Mouse (Mus musculus) Patski (cell line): ENCODE measurements around the gene Sar1a. TPM values are rescaled to one million over a fixed set of nuclear protein-coding genes. Genes with fewer than 3 reads are reported as not detected.

Experiments
- ATAC-seq: fragments of 100-300 bp; one replicate; pipeline ENCODE4 v1.8.0; 2021
- CTCF ChIA-PET: fragments of 350-600 bp; sonication (Branson Sonifier 250); formaldehyde crosslinking; loops from one replicate; lab custom pipeline; 2022; ENCODE audit warnings: inconsistent platforms; lab: Charles Lee
- POLR2A ChIA-PET: fragments of 350-600 bp; sonication (Branson Sonifier 250); formaldehyde crosslinking; loops from one replicate; lab custom pipeline; 2022; ENCODE audit warnings: antibody characterized with exemption, inconsistent platforms; lab: Charles Lee
- DNase-seq: peaks from one replicate; pipeline ENCODE4 v3.0.0-alpha.2; 2011; ENCODE audit warnings: low read depth, low spot score
- H3K27me3 ChIP-seq: fragments of 371-371 bp; one replicate; pipeline ENCODE4 v1.5.1; 2021
- CTCF ChIP-seq: fragments of 100-300 bp; IDR thresholded peaks from one replicate; pipeline ENCODE4 v1.5.1; 2021
- in situ Hi-C: fragments of 300-500 bp; cut with MboI; formaldehyde crosslinking; loops from 3 replicates; pipeline ENCODE4 v1.11.1; 2018; ENCODE audit warnings: low pct_unique_long_range_greater_than_20kb, mixed read lengths
- polyA plus RNA-seq: library from polyadenylated mRNA; unstranded; gene quantifications from one replicate; pipeline ENCODE4 v1.2.3, GENCODE M21; 2021

Sar1a gene
- polyA plus RNA-seq, 1 experiment from 2014 or later, result 146 TPM

GRCm38 (mm10) chr10:61670758-61671157 is 9.3 kb upstream of the Sar1a start:
- ATAC-seq (no peak), DNase-seq (no peak)
- peak; percentile 66 for TF ChIP-seq CTCF
- H3K27me3 ChIP-seq, result no peaks in the 10 kb centered on the region
- in situ Hi-C loops, result no loop called here
- CTCF ChIA-PET, result interaction anchor here (1.0 to 2.2 kb wide), 4 partner anchors 9 to 69 kb away, joined by 3 to 9 read pairs (median 4); partner anchors contain the start of gene Sar1a
- POLR2A ChIA-PET, result interaction anchor here (0.6 kb wide), 1 partner anchor 293 kb away, joined by 3 read pairs; no protein-coding TSS in a partner anchor

- in situ Hi-C loops, result no loop called here
- ChIA-PET POLR2A (no interaction called here), CTCF (interaction anchor here (2.0 kb wide), 1 partner anchor 15 kb away, joined by 5 read pairs; no protein-coding TSS in a partner anchor)
- TF ChIP-seq CTCF, result no peak
- H3K27me3 ChIP-seq, result no peaks in the 10 kb centered on the region
- no peak for DNase-seq
- no peak for ATAC-seq
Observed at GRCm38 (mm10) chr10:61675935-61676334, 4.2 kb upstream of the Sar1a start.

GRCm38 (mm10) chr10:61679545-61679944 is 554 bp upstream of the Sar1a start:
- DNase-seq (no peak), ATAC-seq (peak; percentile 7)
- no peak for TF ChIP-seq CTCF
- no peaks in the 10 kb centered on the region for H3K27me3 ChIP-seq
- CTCF ChIA-PET, result interaction anchor here (1.0 to 1.4 kb wide), 4 partner anchors 10 to 72 kb away, joined by 3 to 5 read pairs (median 4); no protein-coding TSS in a partner anchor
- POLR2A ChIA-PET, result no interaction called here
- in situ Hi-C loops, result no loop called here

GRCm38 (mm10) chr10:61689405-61689804 is 9.3 kb downstream of the Sar1a start:
- no peak for TF ChIP-seq CTCF
- no peak for DNase-seq
- H3K27me3 ChIP-seq, result no peaks in the 10 kb centered on the region
- POLR2A ChIA-PET, result no interaction called here
- no peak for ATAC-seq
- CTCF ChIA-PET, result no interaction called here
- in situ Hi-C loops, result no loop called here

- ChIA-PET CTCF (no interaction called here), POLR2A (no interaction called here)
- in situ Hi-C loops, result no loop called here
- DNase-seq (no peak), ATAC-seq (no peak)
- H3K27me3 ChIP-seq, result no peaks in the 10 kb centered on the region
- no peak for TF ChIP-seq CTCF
Observed at GRCm38 (mm10) chr10:61693563-61693962, 13.5 kb downstream of the Sar1a start.

- TF ChIP-seq CTCF, result no peak
- in situ Hi-C loops, result no loop called here
- CTCF ChIA-PET, result interaction anchor here (0.8 kb wide), 1 partner anchor 21 kb away, joined by 3 read pairs; no protein-coding TSS in a partner anchor
- POLR2A ChIA-PET, result interaction anchor here (0.6 kb wide), 3 partner anchors 18 to 76 kb away, joined by 3 to 6 read pairs (median 3); partner anchors contain the start of gene Aifm2
- peak; percentile 71 for DNase-seq
- H3K27me3 ChIP-seq, result no peaks in the 10 kb centered on the region
- ATAC-seq, result peak; percentile 85
Observed at GRCm38 (mm10) chr10:61694870-61695670, 15.0 kb downstream of the Sar1a start, which contains the start of gene Tysnd1. TSS of gene Tysnd1 (plus strand) at chr10:61695514.

- POLR2A ChIA-PET, result interaction anchor here (0.6 kb wide), 1 partner anchor 18 kb away, joined by 6 read pairs; no protein-coding TSS in a partner anchor
- in situ Hi-C loops, result no loop called here
- DNase-seq, result no peak
- CTCF ChIA-PET, result no interaction called here
- H3K27me3 ChIP-seq, result no peaks in the 10 kb centered on the region
- ATAC-seq, result no peak
- no peak for TF ChIP-seq CTCF
Observed at GRCm38 (mm10) chr10:61695703-61696559, 15.8 kb downstream of the Sar1a start.

- in situ Hi-C loops, result no loop called here
- ATAC-seq (no peak), DNase-seq (no peak)
- H3K27me3 ChIP-seq, result no peaks in the 10 kb centered on the region
- ChIA-PET CTCF (no interaction called here), POLR2A (no interaction called here)
- no peak for TF ChIP-seq CTCF
Observed at GRCm38 (mm10) chr10:61696560-61696823, 16.4 kb downstream of the Sar1a start.

GRCm38 (mm10) chr10:61697028-61697427 is 16.9 kb downstream of the Sar1a start:
- no peak for DNase-seq
- in situ Hi-C loops, result no loop called here
- ATAC-seq, result no peak

GRCm38 (mm10) chr10:61704663-61705062 is 24.6 kb downstream of the Sar1a start:
- in situ Hi-C loops, result no loop called here
- DNase-seq, result no peak
- no peaks in the 10 kb centered on the region for H3K27me3 ChIP-seq
- POLR2A ChIA-PET, result no interaction called here
- CTCF ChIA-PET, result no interaction called here
- ATAC-seq, result no peak
- TF ChIP-seq CTCF, result no peak

More at GRCm38 (mm10) chr10:61697028-61697427, 16.9 kb downstream of the Sar1a start:
- POLR2A ChIA-PET, result no interaction called here
- TF ChIP-seq CTCF, result no peak
- CTCF ChIA-PET, result interaction anchor here (0.7 kb wide), 1 partner anchor 37 kb away, joined by 3 read pairs; no protein-coding TSS in a partner anchor
- no peaks in the 10 kb centered on the region for H3K27me3 ChIP-seq
